Mouse (Mus musculus) limb, embryonic 14.5 days (tissue): Measurements from ENCODE around the gene Matn1. TPM values are rescaled to one million over a fixed set of nuclear protein-coding genes. Genes with fewer than 3 reads are reported as not detected.

Experiments
- ATAC-seq: fragments of 200-750 bp; cut with Nextera tagmentation; 2 replicates; pipeline ENCODE4 v1.8.0; 2017; ENCODE audit warnings: low read depth, moderate number of reproducible peaks, moderate TSS enrichment; ENCODE audit not compliant: low FRiP score
- DNase-seq: peaks from one replicate; pipeline ENCODE4 v3.0.0-alpha.2; 2015; ENCODE audit warnings: low spot score
- H3K27ac ChIP-seq: fragments of 300-500 bp; sonication (generic); replicated peaks from 2 replicates; pipeline ENCODE4 v1.5.1; 2014; ENCODE audit warnings: low read depth, mild to moderate bottlenecking, low read length, moderate library complexity, mixed read lengths
- H3K27me3 ChIP-seq: fragments of 300-500 bp; sonication (generic); 2 replicates; pipeline ENCODE4 v1.6.1; 2014; ENCODE audit warnings: low read length, mixed read lengths; ENCODE audit not compliant: control insufficient read depth, insufficient read depth
- H3K36me3 ChIP-seq: fragments of 300-500 bp; sonication (generic); 2 replicates; pipeline ENCODE4 v1.6.1; 2014; ENCODE audit warnings: mild to moderate bottlenecking, low read length, moderate library complexity, mixed read lengths; ENCODE audit not compliant: control insufficient read depth, insufficient read depth
- H3K4me1 ChIP-seq: fragments of 300-500 bp; sonication (generic); 2 replicates; pipeline ENCODE4 v1.6.1; 2014; ENCODE audit warnings: antibody characterized with exemption, low read length, mixed read lengths; ENCODE audit not compliant: control insufficient read depth, insufficient read depth
- H3K4me2 ChIP-seq: fragments of 300-500 bp; sonication (generic); replicated peaks from 2 replicates; pipeline ENCODE4 v1.6.1; 2014; ENCODE audit warnings: low read depth, mild to moderate bottlenecking, low read length, moderate library complexity; ENCODE audit not compliant: severe bottlenecking
- H3K4me3 ChIP-seq: fragments of 300-500 bp; sonication (generic); replicated peaks from 2 replicates; pipeline ENCODE4 v1.5.1; 2014; ENCODE audit warnings: low read length
- H3K9ac ChIP-seq: fragments of 300-500 bp; sonication (generic); 2 replicates; pipeline ENCODE4 v1.6.1; 2014; ENCODE audit warnings: mild to moderate bottlenecking, low read depth, low read length, moderate library complexity; ENCODE audit not compliant: severe bottlenecking
- H3K9me3 ChIP-seq: fragments of 300-500 bp; sonication (generic); 2 replicates; pipeline ENCODE4 v1.6.1; 2016; ENCODE audit warnings: low read length; ENCODE audit not compliant: control insufficient read depth
- POLR2A ChIP-seq: fragments of 200-500 bp; IDR thresholded peaks from 2 replicates; pipeline ENCODE4 v1.8.0; 2012; ENCODE audit warnings: inconsistent platforms, mild to moderate bottlenecking, moderate library complexity, borderline replicate concordance; ENCODE audit not compliant: insufficient read depth, insufficient read length; ENCODE audit errors: extremely low read depth
- WGBS: fragments of 180-500 bp; shearing (Covaris S2); extraction: QIAGEN DNeasy Blood & Tissue Kit; methylation state at CpG from one replicate; pipeline ENCODE4 v1.1.7; 2014; 5-methylcytosine and 5-hydroxymethylcytosine counted together
- polyA plus RNA-seq, 2 experiments: library from polyadenylated mRNA; depleted of rRNA in 1 of 2; stranded (reverse) in 1 of 2; unstranded in 1 of 2; fragments of >200 nt; fragmentation: Nextera tagmentation in 1 of 2; extraction: Ambion mirVana in 1 of 2; gene quantifications; 2 replicates each; pipeline versions ENCODE4 v1.2.1 to v1.2.3; 2012 to 2014

The Matn1 gene
- polyA plus RNA-seq, 2 experiments, result 113 to 471 TPM

DNA sequence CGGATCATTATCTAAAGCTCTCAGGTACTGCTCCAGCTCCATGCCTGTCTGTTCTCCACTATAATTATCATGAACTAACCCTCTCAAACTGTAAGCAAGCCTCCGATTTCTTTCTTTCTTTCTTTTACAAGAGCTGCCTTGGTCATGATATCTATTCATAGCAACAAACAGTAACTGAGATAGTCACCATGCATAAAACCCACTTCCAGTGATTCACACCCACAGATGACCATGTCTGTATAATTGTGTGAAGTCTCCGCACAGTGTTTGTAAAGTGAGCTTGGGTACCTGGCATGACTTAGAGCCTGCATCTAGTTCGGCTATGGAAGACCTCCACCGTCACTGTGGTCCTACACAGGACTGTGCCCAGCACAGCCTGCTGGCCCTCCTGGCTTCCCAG, 46.8 kb downstream of the Matn1 start:
- no peak overlapping the region for H3K4me3 ChIP-seq
- WGBS, result 97% methylated on average over 5 of the region's 5 CpGs

DNA sequence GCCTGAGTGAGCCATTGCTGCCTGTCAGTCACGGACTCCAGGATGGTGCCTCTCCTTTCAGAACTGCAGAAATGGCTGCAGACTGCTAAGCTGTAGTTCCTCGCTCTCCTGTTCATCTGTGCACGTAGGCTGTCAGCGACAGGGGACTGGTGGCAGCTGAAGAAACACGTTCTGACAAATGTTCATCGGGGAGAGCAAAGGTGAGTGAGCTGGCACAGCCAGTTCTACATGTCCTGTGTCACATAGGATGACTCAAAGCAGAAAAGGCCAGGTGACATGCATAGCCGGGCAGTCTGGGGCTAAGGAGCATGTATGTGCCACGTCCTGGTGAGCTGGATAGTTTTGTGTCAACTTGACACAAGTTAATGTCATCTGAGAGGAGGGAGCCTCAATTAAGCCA, 50.4 kb downstream of the Matn1 start:
- Histone ChIP-seq H3K9me3 (0 out of 2 replicates have a peak, but pooled peaks cover 7% of the 10 kb centered on the region), H3K9ac (no peak overlapping the region), H3K27me3 (no peaks in the 10 kb centered on the region), H3K4me1 (no peaks in the 10 kb centered on the region), H3K4me3 (no peak overlapping the region), H3K36me3 (no peaks in the 10 kb centered on the region), H3K4me2 (no peak overlapping the region), H3K27ac (no peak overlapping the region)
- no peak for DNase-seq
- no peak for TF ChIP-seq POLR2A
- 83% methylated on average over 8 of the region's 8 CpGs for WGBS
- no peak for ATAC-seq

More for the DNA sequence above, 46.8 kb downstream of the Matn1 start:
- no peaks in the 10 kb centered on the region for H3K36me3 ChIP-seq
- H3K9ac ChIP-seq, result no peak overlapping the region
- H3K27ac ChIP-seq, result no peak overlapping the region
- H3K27me3 ChIP-seq, result no peaks in the 10 kb centered on the region
- TF ChIP-seq POLR2A, result no peak
- H3K4me2 ChIP-seq, result no peak overlapping the region
- 0 out of 2 replicates have a peak, but pooled peaks cover 2% of the 10 kb centered on the region for H3K4me1 ChIP-seq
- DNase-seq, result no peak
- no peak for ATAC-seq
- H3K9me3 ChIP-seq, result 0 out of 2 replicates have a peak, but pooled peaks cover 7% of the 10 kb centered on the region

DNA sequence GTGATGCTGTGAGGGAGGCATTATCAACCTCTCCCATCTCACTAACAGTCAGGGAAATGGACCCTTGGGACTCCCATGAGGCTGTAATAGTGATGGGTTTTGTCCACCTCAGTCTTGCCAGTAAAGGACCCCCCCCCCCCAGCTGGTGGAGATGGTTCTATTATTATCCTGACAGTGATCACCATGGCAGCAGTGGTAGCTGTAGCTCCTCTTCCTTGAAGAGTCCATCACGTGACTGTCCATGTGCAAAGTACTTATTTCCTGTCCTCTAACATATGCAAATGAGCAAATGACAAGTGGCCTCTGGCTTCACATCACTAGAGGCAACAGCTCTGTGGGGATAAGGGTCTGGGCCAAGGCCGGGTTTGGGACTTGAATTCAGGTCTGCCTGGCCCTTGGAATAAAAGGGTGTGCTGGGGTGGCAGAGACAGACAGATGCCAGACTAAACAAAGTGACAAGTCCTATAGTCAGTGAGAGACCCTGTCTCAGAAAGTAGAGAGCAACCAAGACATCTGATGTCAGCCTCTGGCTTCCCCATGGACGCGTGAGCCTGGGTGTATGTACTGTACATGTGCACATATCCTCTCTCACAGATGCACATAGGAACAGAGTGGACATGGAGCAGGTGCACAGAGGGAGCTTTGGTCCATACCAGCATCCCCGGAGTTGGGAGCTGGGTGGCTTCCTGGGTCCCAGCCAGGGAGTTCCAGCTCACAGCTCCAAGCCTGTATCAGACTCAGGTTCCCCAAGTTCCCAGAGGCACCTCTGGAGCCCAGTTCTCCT, 55.8 kb downstream of the Matn1 start:
- H3K4me2 ChIP-seq, result no peak overlapping the region
- H3K9me3 ChIP-seq, result 0 out of 2 replicates have a peak, but pooled peaks cover 6% of the 10 kb centered on the region
- ATAC-seq (no peak), DNase-seq (no peak)
- no peaks in the 10 kb centered on the region for H3K4me1 ChIP-seq
- H3K36me3 ChIP-seq, result no peaks in the 10 kb centered on the region
- H3K27me3 ChIP-seq, result no peaks in the 10 kb centered on the region
- H3K27ac ChIP-seq, result no peak overlapping the region
- H3K4me3 ChIP-seq, result no peak overlapping the region
- 81% methylated on average over 5 of the region's 5 CpGs for WGBS
- TF ChIP-seq POLR2A, result no peak
- H3K9ac ChIP-seq, result no peak overlapping the region

DNA sequence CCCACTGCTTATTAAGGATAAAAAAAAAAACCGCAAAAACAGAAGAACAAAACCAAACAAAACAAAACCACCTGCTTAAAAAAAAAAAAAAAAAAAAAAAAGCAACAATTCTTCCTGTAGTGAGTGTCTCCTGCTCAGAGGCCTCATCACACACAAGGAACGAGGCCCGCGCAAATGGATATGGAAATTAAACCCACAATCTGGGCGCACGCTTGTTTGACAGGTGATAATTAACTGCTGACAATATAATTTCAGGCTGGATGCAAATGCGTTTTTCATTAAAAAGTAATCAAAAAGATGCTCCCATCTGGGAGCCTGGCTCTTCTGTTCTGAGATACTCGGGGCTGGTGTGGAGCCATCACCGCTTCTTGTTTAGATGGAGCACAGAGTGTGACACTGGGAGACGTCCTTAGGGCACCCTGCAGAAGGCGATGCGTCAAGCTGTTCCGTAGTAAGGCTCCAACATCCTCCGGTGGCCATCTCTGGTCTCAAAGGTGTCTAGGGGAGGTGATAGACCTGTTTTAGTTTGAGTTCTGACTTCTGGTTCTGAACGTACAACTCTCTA, 56.5 kb downstream of the Matn1 start:
- ATAC-seq, result no peak
- H3K27ac ChIP-seq, result no peak overlapping the region
- 70% methylated on average over 15 of the region's 15 CpGs for WGBS
- no peak overlapping the region for H3K4me2 ChIP-seq
- TF ChIP-seq POLR2A, result no peak
- no peaks in the 10 kb centered on the region for H3K9me3 ChIP-seq
- no peaks in the 10 kb centered on the region for H3K27me3 ChIP-seq
- H3K4me3 ChIP-seq, result no peak overlapping the region
- no peak overlapping the region for H3K9ac ChIP-seq
- H3K4me1 ChIP-seq, result no peaks in the 10 kb centered on the region
- no peaks in the 10 kb centered on the region for H3K36me3 ChIP-seq
- no peak for DNase-seq

Other genes starting within 250 kb of the Matn1 start
- 89.5 and 146 TPM in 2 replicates for gene Sdc3, start 151.8 kb upstream of the Matn1 start, polyA plus RNA-seq (2012; rRNA removed)
- 35.4 and 41.1 TPM in 2 replicates for gene Sdc3, start 151.8 kb upstream of the Matn1 start, polyA plus RNA-seq (2014; fragmentation: Nextera tagmentation; extraction: Ambion mirVana)
- gene Laptm5, start 31.3 kb upstream of the Matn1 start, polyA plus RNA-seq (2012; rRNA removed), result 45.5 and 55.1 TPM in 2 replicates
- 69.2 and 75.8 TPM in 2 replicates for gene Laptm5, start 31.3 kb upstream of the Matn1 start, polyA plus RNA-seq (2014; fragmentation: Nextera tagmentation; extraction: Ambion mirVana)